Mouse (Mus musculus): Measurements from ENCODE around the gene Plcg2. TPM values are rescaled to one million over a fixed set of nuclear protein-coding genes. Genes with fewer than 3 reads are reported as not detected.

Plcg2 gene
- polyA plus RNA-seq, 1 experiment from 2014 or later, result 0.50 TPM

DNA sequence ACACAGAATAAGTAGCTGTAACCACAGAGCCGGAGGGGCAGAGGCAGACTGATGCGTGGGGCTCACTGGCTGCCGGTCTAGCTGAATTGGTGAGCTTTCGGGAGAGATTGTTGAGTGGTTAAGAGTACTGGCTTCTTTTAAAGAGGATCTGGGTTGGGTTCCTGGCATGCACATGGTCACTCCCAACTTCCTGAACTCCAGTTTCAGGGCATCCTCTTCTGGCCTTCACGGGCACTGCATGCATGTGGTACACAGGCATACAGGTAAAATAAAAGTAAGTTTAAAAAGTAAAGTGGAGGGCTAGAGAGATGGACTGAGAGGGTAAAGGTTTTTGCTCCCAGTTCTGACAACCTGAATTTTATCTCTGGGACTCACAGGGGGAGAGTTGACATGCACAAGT is 52.4 kb downstream of the Plcg2 start:
- Histone ChIP-seq H3K4me3 (ENCODE audit: low read depth, low read length) (no peak overlapping the region), H3K4me1 (ENCODE audit: control insufficient read depth, insufficient read depth, low read length) (no peaks in the 10 kb centered on the region), H3K27me3 (ENCODE audit: control insufficient read depth, insufficient read depth, low read length) (no peaks in the 10 kb centered on the region), H3K9me3 (ENCODE audit: control insufficient read depth, low read length) (no peaks in the 10 kb centered on the region), H3K27ac (ENCODE audit: low read depth, low read length) (no peak overlapping the region), H3K9ac (replicated peaks; ENCODE audit: low read depth, low read length) (no peak overlapping the region), H3K36me3 (ENCODE audit: control insufficient read depth, insufficient read depth, low read length) (no peaks in the 10 kb centered on the region), H3K4me2 (ENCODE audit: low read depth, low read length) (no peak overlapping the region)
- no peak for ATAC-seq (ENCODE audit: low read depth)
- 93% methylated on average over 5 of the region's 5 CpGs for WGBS

DNA sequence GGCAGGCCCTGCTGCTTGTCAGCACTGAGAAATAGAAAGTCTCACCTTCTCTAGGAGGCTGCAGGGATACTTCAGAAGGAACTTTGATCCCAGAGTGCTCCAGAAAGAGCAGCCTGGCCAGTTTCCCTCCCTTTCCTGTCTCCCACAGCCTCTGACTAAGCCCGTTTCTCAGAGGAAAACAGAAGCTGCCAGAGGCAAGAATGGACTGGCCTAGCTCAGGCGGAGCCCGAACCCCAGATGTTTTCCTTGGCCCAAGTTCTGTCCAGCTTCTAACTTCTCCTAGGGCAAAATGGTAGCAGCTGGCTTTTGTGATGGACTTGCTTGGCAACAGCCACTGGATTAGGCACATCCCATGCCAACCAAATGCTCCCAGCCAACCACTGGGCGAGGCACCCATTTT is 62.9 kb downstream of the Plcg2 start:
- Histone ChIP-seq H3K4me1 (ENCODE audit: control insufficient read depth, insufficient read depth, low read length) (no peaks in the 10 kb centered on the region), H3K36me3 (ENCODE audit: control insufficient read depth, insufficient read depth, low read length) (no peaks in the 10 kb centered on the region), H3K4me3 (ENCODE audit: low read depth, low read length) (no peak overlapping the region), H3K4me2 (ENCODE audit: low read depth, low read length) (no peak overlapping the region), H3K27ac (ENCODE audit: low read depth, low read length) (no peak overlapping the region), H3K27me3 (ENCODE audit: control insufficient read depth, insufficient read depth, low read length) (no peaks in the 10 kb centered on the region), H3K9ac (replicated peaks; ENCODE audit: low read depth, low read length) (no peak overlapping the region), H3K9me3 (ENCODE audit: control insufficient read depth, low read length) (no peaks in the 10 kb centered on the region)
- WGBS, result 82% methylated on average over 4 of the region's 4 CpGs
- no peak for ATAC-seq (ENCODE audit: low read depth)

DNA sequence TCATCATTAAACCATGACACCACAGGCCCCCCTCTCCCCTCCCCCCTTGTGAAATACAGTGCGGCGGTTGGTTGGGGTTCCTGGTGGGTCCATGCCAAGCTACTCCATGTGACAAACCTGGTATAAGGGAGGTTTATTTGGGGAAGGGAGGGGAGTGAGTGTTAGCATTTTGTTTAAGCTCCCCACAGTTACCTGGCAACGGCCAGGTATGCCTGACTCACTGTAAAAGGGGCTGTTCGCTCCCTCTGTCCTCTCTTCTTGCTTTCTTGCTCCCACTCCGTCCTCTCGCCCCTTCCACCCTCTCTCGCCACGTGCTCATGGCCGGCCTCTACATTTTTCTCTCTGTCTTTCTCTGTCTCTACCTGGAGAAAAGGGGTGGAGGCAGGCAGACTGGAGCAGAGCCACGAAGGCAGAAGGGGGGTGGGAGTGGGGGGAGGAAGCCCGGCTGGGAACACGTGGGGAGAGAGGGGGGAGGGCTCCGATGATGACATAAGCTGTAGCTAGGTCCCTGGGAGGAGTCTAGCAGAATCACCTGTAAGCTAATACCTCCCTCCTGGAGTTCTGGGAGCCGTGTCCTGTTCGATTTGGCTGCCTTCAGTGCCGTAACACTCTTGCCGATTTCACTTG is 63.8 kb downstream of the Plcg2 start:
- no peak overlapping the region for H3K9ac ChIP-seq (replicated peaks; ENCODE audit: low read depth, low read length)

DNA sequence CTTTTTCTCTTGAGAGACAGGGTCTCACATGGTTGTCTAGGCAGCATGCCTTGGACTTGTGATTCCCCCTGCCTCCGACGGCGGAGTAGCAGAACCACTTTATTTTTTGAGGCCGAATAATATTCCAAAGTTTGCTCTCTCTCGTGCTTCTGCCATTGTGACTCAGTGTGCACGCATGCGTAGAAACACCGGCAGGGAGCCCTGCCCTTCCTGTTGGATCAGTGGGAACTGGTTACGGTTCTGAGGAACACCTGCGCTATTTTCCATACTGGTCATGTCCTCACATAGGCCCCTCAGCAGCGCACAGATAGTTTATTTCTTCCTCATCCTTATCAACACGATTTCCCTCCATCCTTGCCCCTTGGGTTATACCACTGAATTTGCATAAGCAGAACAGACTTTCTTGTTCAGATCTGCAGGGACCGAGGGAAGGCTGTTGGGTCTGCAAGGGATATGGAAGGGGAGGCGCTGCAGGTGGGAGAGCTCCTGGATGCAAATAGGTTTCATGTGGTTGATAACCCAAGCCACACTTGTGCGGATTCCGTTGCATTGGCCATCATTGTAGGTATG is 64.4 kb downstream of the Plcg2 start:
- Histone ChIP-seq H3K36me3 (ENCODE audit: control insufficient read depth, insufficient read depth, low read length) (no peaks in the 10 kb centered on the region), H3K9me3 (ENCODE audit: control insufficient read depth, low read length) (no peaks in the 10 kb centered on the region), H3K4me3 (ENCODE audit: low read depth, low read length) (no peak overlapping the region), H3K4me1 (ENCODE audit: control insufficient read depth, insufficient read depth, low read length) (no peaks in the 10 kb centered on the region), H3K27ac (ENCODE audit: low read depth, low read length) (no peak overlapping the region), H3K4me2 (ENCODE audit: low read depth, low read length) (no peak overlapping the region), H3K27me3 (ENCODE audit: control insufficient read depth, insufficient read depth, low read length) (no peaks in the 10 kb centered on the region), H3K9ac (replicated peaks; ENCODE audit: low read depth, low read length) (no peak overlapping the region)
- 46% methylated on average over 16 of the region's 16 CpGs for WGBS
- ATAC-seq (ENCODE audit: low read depth), result no peak

More for the DNA sequence above, 63.8 kb downstream of the Plcg2 start:
- Histone ChIP-seq H3K4me1 (ENCODE audit: control insufficient read depth, insufficient read depth, low read length) (no peaks in the 10 kb centered on the region), H3K4me2 (ENCODE audit: low read depth, low read length) (no peak overlapping the region), H3K27ac (ENCODE audit: low read depth, low read length) (no peak overlapping the region), H3K9me3 (ENCODE audit: control insufficient read depth, low read length) (no peaks in the 10 kb centered on the region), H3K36me3 (ENCODE audit: control insufficient read depth, insufficient read depth, low read length) (no peaks in the 10 kb centered on the region), H3K4me3 (ENCODE audit: low read depth, low read length) (no peak overlapping the region), H3K27me3 (ENCODE audit: control insufficient read depth, insufficient read depth, low read length) (no peaks in the 10 kb centered on the region)
- ATAC-seq (ENCODE audit: low read depth), result no peak
- WGBS, result 28% methylated on average over 17 of the region's 17 CpGs

DNA sequence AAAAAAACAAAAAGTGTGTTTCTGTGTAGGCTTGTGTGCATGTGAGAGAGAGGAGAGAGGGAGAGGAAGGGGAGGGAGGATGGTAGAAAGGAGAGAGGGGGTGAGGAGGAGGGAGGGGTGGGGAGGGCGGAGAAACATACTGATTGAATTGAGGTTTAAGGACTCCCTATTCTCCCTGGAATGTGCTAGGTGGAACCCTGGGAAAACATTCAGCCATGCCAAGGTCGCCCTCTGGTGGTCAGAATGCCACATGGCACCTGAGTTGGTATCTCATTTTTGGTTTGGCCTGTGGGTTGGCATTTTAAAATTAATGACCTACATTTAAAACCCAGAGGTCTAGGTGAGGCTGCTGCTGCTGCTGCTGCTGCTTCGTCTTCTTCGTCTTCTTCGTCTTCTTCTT is 71.3 kb downstream of the Plcg2 start:
- no peaks in the 10 kb centered on the region for H3K4me1 ChIP-seq (ENCODE audit: control insufficient read depth, insufficient read depth, low read length)
- H3K9ac ChIP-seq (replicated peaks; ENCODE audit: low read depth, low read length), result no peak overlapping the region
- WGBS, result 45% methylated on average over 5 of the region's 5 CpGs

DNA sequence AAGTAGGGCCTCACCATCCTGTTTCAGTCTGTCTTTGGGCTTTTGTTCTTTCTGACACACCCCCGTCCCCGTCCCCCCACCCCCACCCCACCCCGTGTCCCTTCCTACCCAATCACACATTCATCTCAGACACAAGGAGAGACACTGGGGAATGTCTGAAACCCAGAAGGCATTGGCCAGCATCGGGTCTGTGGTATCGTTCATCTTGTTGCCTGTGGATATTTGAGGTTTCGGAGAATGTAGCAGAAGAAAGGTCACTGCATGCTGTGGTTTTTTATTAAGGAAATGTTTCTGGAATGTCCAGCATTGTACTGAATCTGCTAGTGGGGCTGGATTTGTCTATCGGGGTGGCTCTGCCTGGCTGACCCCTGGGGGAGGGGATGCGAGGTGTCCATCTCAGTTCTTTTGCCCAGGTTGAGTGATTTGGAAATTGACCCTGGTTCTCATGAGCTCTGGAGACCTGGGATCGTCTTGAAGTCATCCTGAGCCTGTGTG is 78.2 kb downstream of the Plcg2 start:
- Histone ChIP-seq H3K36me3 (ENCODE audit: control insufficient read depth, insufficient read depth, low read length) (no peaks in the 10 kb centered on the region), H3K9me3 (ENCODE audit: control insufficient read depth, low read length) (no peaks in the 10 kb centered on the region), H3K9ac (replicated peaks; ENCODE audit: low read depth, low read length) (no peak overlapping the region), H3K27me3 (ENCODE audit: control insufficient read depth, insufficient read depth, low read length) (no peaks in the 10 kb centered on the region), H3K4me3 (ENCODE audit: low read depth, low read length) (no peak overlapping the region), H3K4me2 (ENCODE audit: low read depth, low read length) (no peak overlapping the region), H3K4me1 (ENCODE audit: control insufficient read depth, insufficient read depth, low read length) (no peaks in the 10 kb centered on the region), H3K27ac (ENCODE audit: low read depth, low read length) (no peak overlapping the region)
- ATAC-seq (ENCODE audit: low read depth), result no peak
- 62% methylated on average over 9 of the region's 9 CpGs for WGBS

More for the DNA sequence above, 71.3 kb downstream of the Plcg2 start:
- Histone ChIP-seq H3K27me3 (ENCODE audit: control insufficient read depth, insufficient read depth, low read length) (no peaks in the 10 kb centered on the region), H3K4me2 (ENCODE audit: low read depth, low read length) (no peak overlapping the region), H3K36me3 (ENCODE audit: control insufficient read depth, insufficient read depth, low read length) (no peaks in the 10 kb centered on the region), H3K27ac (ENCODE audit: low read depth, low read length) (no peak overlapping the region), H3K4me3 (ENCODE audit: low read depth, low read length) (no peak overlapping the region), H3K9me3 (ENCODE audit: control insufficient read depth, low read length) (no peaks in the 10 kb centered on the region)
- ATAC-seq (ENCODE audit: low read depth), result no peak

DNA sequence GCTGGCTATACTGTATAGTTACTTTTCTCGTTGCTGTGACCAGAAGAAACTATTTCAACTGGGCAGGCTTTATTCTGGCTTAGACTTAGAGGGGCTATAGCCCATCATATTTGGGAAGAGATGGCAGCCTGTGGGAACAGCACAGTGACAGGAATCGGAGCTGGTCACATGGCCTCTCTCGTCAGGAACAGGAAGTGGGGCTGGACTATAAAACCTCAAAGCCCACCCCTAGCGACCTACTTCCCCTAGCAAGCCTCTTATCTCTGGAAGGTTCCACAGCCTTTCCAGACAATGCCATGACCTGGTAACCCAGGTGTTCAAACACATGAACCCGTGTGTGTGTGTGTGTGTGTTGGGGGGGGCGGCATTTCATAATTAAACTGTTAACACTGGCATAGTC is 79.0 kb downstream of the Plcg2 start:
- 86% methylated on average over 6 of the region's 6 CpGs for WGBS
- Histone ChIP-seq H3K4me1 (ENCODE audit: control insufficient read depth, insufficient read depth, low read length) (no peaks in the 10 kb centered on the region), H3K4me2 (ENCODE audit: low read depth, low read length) (no peak overlapping the region), H3K4me3 (ENCODE audit: low read depth, low read length) (no peak overlapping the region), H3K9me3 (ENCODE audit: control insufficient read depth, low read length) (no peaks in the 10 kb centered on the region), H3K36me3 (ENCODE audit: control insufficient read depth, insufficient read depth, low read length) (no peaks in the 10 kb centered on the region), H3K27ac (ENCODE audit: low read depth, low read length) (no peak overlapping the region), H3K9ac (replicated peaks; ENCODE audit: low read depth, low read length) (no peak overlapping the region), H3K27me3 (ENCODE audit: control insufficient read depth, insufficient read depth, low read length) (no peaks in the 10 kb centered on the region)
- ATAC-seq (ENCODE audit: low read depth), result no peak

DNA sequence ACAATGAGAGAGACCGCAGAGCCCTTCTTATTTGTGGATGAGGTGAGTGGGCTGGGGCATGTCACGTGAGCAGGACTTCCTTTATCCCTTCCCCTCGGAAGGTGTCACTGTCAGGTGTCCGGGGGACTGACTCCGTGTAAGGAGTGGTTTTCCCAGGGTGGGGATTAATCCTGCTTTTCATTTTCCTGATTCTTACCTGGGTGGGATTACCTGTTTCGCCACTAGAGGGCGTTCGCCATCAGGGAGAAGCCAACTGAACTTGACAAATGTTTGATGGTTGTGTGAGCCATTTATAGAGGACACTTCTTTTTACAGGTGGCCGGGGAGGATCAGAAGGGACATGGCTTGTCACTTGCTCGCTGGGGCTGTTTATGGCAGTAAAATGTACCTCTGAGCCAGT is 79.8 kb downstream of the Plcg2 start:
- 70% methylated on average over 10 of the region's 10 CpGs for WGBS
- Histone ChIP-seq H3K27me3 (ENCODE audit: control insufficient read depth, insufficient read depth, low read length) (no peaks in the 10 kb centered on the region), H3K9me3 (ENCODE audit: control insufficient read depth, low read length) (no peaks in the 10 kb centered on the region), H3K27ac (ENCODE audit: low read depth, low read length) (no peak overlapping the region), H3K4me3 (ENCODE audit: low read depth, low read length) (no peak overlapping the region), H3K9ac (replicated peaks; ENCODE audit: low read depth, low read length) (no peak overlapping the region), H3K4me2 (ENCODE audit: low read depth, low read length) (no peak overlapping the region), H3K36me3 (ENCODE audit: control insufficient read depth, insufficient read depth, low read length) (no peaks in the 10 kb centered on the region), H3K4me1 (ENCODE audit: control insufficient read depth, insufficient read depth, low read length) (no peaks in the 10 kb centered on the region)
- no peak for ATAC-seq (ENCODE audit: low read depth)

DNA sequence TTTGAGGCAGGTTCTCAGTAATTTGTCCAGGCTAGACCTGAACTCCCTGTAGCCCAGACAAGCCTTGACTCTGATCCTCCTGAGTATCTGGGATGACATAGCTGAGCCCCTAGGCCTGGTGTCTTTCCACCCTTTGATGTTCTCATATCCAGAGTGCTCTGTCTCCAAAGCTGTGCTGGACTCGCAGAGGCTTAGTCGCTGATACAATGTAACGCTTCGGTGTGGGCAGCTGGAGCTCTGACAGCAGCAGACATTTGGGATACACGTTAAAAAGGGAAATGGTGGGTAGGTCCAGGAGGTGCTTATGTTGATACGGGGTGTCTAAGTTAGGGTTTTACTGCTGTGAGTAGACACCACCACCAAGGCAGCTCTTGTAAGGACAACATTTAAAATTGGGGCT is 80.8 kb downstream of the Plcg2 start:
- Histone ChIP-seq H3K9me3 (ENCODE audit: control insufficient read depth, low read length) (no peaks in the 10 kb centered on the region), H3K4me2 (ENCODE audit: low read depth, low read length) (no peak overlapping the region), H3K36me3 (ENCODE audit: control insufficient read depth, insufficient read depth, low read length) (no peaks in the 10 kb centered on the region), H3K27ac (ENCODE audit: low read depth, low read length) (no peak overlapping the region), H3K4me1 (ENCODE audit: control insufficient read depth, insufficient read depth, low read length) (no peaks in the 10 kb centered on the region), H3K4me3 (ENCODE audit: low read depth, low read length) (no peak overlapping the region), H3K27me3 (ENCODE audit: control insufficient read depth, insufficient read depth, low read length) (no peaks in the 10 kb centered on the region), H3K9ac (replicated peaks; ENCODE audit: low read depth, low read length) (no peak overlapping the region)
- ATAC-seq (ENCODE audit: low read depth), result no peak
- WGBS, result 92% methylated on average over 6 of the region's 6 CpGs
